Mouse (Mus musculus) heart, postnatal 25 days (tissue): ENCODE data around the gene Gm5414. TPM values are rescaled to one million over a fixed set of nuclear protein-coding genes. Genes with fewer than 3 reads are reported as not detected.

ENCODE experiments used
- DNase-seq: peaks from one replicate; pipeline ENCODE4 v3.0.0; 2022; ENCODE audit warnings: low spot score
- intact Hi-C: fragments of 180-260 bp; cut with DNase I; formaldehyde crosslinking; loops from one replicate; pipeline ENCODE4 v1.15.1; 2025
- microRNA-seq: library from miRNA; unstranded; fragments of <30 nt; microRNA quantifications from one replicate; pipeline ENCODE4 v1.2.0, GENCODE M21; 2022
- total RNA-seq, 2 experiments: library from RNA; stranded (reverse); gene quantifications; 2 replicates each; pipeline ENCODE4 v1.2.3; 2021

Gene Gm5414
- not detected for total RNA-seq

- intact Hi-C loops: no loop called here
- no peak for DNase-seq
Observed at GRCm38 (mm10) chr15:101627884-101628283, at the start of gene Gm5414. TSS of gene Gm5414 (minus strand) at chr15:101628188.

DNA sequence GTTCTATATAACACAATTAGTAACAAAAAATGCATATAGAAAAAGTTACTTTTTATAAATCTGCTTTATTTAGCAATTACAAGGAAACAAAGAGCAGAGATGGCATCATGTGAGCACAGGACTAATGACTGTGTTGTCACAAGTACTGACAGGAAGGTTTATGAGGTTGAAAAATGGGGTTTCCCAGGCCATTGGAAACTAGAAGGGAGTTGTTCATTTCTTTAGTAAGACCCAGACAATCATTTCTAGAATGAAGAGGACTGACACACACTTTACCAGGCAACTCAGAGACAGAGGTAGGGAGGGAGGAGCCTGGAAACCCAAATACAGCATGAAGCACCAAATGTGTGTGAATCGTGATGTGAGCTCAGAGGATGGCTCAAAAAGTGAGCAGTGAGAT lies 48.0 kb upstream of the Gm5414 start:
- intact Hi-C loops: no loop called here
- no peak for DNase-seq

DNA sequence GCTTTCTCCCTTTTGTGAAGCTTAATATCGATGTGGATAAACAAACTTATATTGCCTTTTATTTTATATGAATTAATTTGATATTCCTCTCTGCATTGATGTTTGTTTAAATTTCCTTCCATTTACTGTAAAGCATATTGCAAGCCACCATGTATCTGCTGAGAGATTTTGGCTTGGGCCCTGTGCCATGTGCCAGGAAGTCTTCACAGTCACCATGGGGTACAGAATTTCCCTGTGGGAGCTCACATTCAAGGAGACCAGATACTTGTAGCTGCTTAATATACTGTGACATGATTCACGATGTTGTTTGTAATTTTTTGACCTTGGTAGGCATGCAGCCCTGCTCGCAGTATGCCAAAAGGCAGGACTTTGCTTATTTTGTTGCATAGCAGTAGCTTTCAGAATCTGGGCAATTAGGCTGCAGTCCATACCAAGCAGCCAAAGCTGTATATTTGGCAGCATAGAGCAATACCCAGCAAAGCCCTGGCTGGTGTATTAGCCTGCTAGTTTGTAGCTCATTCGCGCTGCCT lies 24.8 kb upstream of the Gm5414 start:
- intact Hi-C loops: no loop called here

GRCm38 (mm10) chr15:101647280-101647679 lies 19.3 kb upstream of the Gm5414 start, which contains the start of gene Gm5478:
TSS of gene Gm5478 (minus strand) at chr15:101647380.
- intact Hi-C loops: no loop called here

More for the DNA sequence above, 24.8 kb upstream of the Gm5414 start:
- no peak for DNase-seq

GRCm38 (mm10) chr15:101599123-101599522 lies 28.9 kb downstream of the Gm5414 start:
- DNase-seq: no peak
- intact Hi-C loops: no loop called here

More at GRCm38 (mm10) chr15:101647280-101647679, 19.3 kb upstream of the Gm5414 start, which contains the start of gene Gm5478:
- DNase-seq: no peak

DNA sequence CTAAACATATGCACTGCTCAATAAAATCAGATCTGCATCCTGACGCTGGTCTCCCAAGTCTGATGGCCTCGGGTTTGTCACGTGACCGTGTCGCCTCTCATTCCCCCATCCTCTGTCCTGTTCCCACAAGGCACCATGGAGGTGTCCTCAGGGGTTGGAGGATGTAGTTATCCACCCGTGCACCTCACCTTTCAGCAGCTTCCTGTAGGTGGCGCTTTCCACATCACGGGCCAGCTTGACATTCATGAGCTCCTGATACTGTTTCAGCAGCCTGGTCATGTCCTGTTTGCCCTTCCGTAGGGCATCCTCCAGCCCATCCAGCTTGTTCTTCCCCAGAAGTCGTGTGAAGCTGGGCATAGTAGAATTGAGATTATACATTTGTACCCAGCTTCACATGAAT lies 39.8 kb downstream of the Gm5414 start:
- no peak for DNase-seq
- intact Hi-C loops: no loop called here

- intact Hi-C loops: no loop called here
- DNase-seq: no peak
Observed at GRCm38 (mm10) chr15:101584456-101584855, 43.5 kb downstream of the Gm5414 start.

DNA sequence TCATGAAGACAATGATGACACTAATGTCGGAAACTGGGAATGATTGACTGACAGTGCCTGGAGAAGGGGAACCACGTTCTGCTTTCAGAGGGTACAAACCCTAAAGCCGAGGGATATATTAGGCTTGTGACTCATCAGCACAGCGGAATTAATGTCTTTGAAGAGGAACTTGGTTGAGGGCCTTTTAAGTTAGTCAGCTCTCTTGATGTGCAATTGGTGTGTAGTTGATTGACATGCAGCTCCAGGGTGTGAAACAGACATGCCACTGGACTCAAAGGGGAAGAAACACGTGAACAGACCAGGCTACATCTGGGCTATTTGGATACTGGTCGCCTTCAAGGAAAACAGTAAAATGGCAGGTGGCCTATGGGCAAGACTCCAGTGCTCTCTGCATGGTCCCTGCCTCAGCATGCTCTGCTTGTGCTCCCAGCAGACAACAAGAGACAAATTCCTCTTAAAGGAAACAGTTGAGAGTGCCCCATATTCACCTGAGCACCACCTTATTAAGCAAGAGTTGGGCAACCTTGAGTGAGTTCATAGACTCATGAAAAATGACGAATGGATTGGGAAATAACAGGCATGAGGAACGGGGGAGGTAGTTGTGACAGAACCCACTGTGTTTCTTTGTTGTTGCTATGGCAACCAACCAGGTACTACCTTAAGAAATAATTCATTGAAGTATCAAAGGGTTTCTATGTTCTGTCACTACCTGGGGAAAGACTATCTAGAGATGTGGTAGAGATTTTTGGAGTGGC lies 44.6 kb downstream of the Gm5414 start:
- no peak for DNase-seq
- intact Hi-C loops: no loop called here

DNA sequence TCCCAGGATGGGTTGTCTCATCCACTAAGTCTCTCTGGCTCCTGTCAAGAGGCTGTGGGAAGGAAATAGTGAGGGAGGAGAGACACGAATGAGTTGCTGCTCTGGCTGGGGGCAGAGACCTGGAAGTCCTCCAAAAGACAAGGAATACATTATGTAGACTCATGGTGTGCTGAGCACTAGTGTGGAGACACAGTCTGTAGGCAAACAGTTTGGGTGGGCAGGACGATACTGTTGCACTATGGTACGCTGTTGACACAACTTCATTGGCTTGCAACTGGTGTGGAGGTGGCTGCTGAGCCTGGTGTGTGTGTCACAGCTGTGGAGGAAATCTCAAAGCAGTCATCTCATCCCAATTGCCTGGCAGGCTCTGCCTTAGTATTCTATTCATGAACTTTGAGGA lies 46.3 kb downstream of the Gm5414 start:
- no peak for DNase-seq
- intact Hi-C loops: no loop called here

DNA sequence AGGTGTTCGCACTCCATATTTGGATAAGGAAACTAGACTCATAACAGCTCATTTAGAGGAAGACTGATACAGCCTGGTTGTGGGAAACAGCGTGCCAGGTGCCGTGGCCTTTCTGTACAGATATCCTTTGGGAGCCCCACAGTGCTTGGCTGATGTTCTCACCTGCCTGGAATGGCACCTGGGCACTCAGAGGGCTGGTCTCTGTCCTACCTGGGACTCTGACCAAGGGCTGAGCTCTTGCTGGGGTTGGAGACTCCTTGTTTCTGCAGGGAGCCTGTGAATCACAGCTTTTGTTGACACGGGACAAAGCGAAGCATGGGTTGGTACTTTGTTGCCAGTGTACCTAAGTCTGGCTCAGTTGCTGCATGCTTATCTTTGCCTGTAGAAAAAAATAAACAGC lies 52.5 kb downstream of the Gm5414 start:
- intact Hi-C loops: no loop called here
- no peak for DNase-seq

Small RNA genes lying within 50 kb of the gene (microRNA-seq; reads per million reads assigned to microRNA genes)
- gene Gm44383 (not detected), gene Gm44479 (not detected)

Other genes with a start within 250 kb of the Gm5414 start
- gene Krt7, start 217.1 kb downstream of the Gm5414 start, total RNA-seq: 1 to 10 TPM; 4.2 to 5.9 TPM
- not detected for gene Krt87, start 189.4 kb downstream of the Gm5414 start, total RNA-seq
- gene Krt88, start 180.4 kb downstream of the Gm5414 start, total RNA-seq: not detected
- gene Krt81, start 164.4 kb downstream of the Gm5414 start, total RNA-seq: not detected
- not detected for gene Krt86, start 154.7 kb downstream of the Gm5414 start, total RNA-seq
- not detected for gene Krt83, start 136.7 kb downstream of the Gm5414 start, total RNA-seq
- gene Gm49425, start 110.9 kb downstream of the Gm5414 start, total RNA-seq: not detected
- gene Krt84, start 95.4 kb downstream of the Gm5414 start, total RNA-seq: not detected
- gene Krt82, start 77.5 kb downstream of the Gm5414 start, total RNA-seq: not detected
- not detected for gene Krt90, start 65.2 kb downstream of the Gm5414 start, total RNA-seq
- gene Krt75, start 54.3 kb downstream of the Gm5414 start, total RNA-seq: not detected
- not detected for gene Gm5478, start 19.2 kb upstream of the Gm5414 start, total RNA-seq
- gene Krt6b, start 52.1 kb upstream of the Gm5414 start, total RNA-seq: not detected
- not detected for gene Krt6a, start 66.1 kb upstream of the Gm5414 start, total RNA-seq
- not detected for gene Krt5, start 84.7 kb upstream of the Gm5414 start, total RNA-seq
- not detected for gene Krt71, start 114.9 kb upstream of the Gm5414 start, total RNA-seq
- not detected for gene Krt72, start 158.3 kb upstream of the Gm5414 start, total RNA-seq
- gene Krt73, start 174.2 kb upstream of the Gm5414 start, total RNA-seq: not detected
- not detected for gene Krt2, start 190.0 kb upstream of the Gm5414 start, total RNA-seq
- not detected for gene Krt1, start 222.6 kb upstream of the Gm5414 start, total RNA-seq
- gene Krt77, start 241.5 kb upstream of the Gm5414 start, total RNA-seq: not detected